Mouse (Mus musculus) adrenal gland, adult 18-20 months (tissue): ENCODE measurements around the gene A930004D18Rik. TPM values are rescaled to one million over a fixed set of nuclear protein-coding genes. Genes with fewer than 3 reads are reported as not detected.

ENCODE experiments used
- DNase-seq, 2 experiments: peaks; one replicate each; pipeline ENCODE4 v3.0.0; 2021 to 2022; ENCODE audit warnings: low spot score in 2 of 2
- total RNA-seq, 2 experiments: library from RNA; stranded (reverse); gene quantifications; 1 replicate in 1 of 2; 2 replicates in 1 of 2; pipeline ENCODE4 v1.2.3; 2021

A930004D18Rik gene
- total RNA-seq, 2 experiments from 2014 or later = 1.4 to 2.3 TPM

- DNase-seq = no peak
These were observed 2.2 kb upstream of the A930004D18Rik start for GRCm38 (mm10) chr2:18039566-18040290.

GRCm38 (mm10) chr2:18038895-18039371, 1.4 kb upstream of the A930004D18Rik start:
- DNase-seq = no peak

GRCm38 (mm10) chr2:18038141-18038752, 710 bp upstream of the A930004D18Rik start:
- no peak for DNase-seq

GRCm38 (mm10) chr2:18034371-18035250, 2.9 kb downstream of the A930004D18Rik start:
- DNase-seq = no peak

- DNase-seq = no peak
These were observed 4.1 kb downstream of the A930004D18Rik start for GRCm38 (mm10) chr2:18033166-18034108.

GRCm38 (mm10) chr2:18032538-18032895, 5.0 kb downstream of the A930004D18Rik start:
- DNase-seq = peak in 1 of 2 experiments; percentile 7

GRCm38 (mm10) chr2:18031831-18032537, 5.6 kb downstream of the A930004D18Rik start:
- peak; percentile 46 to 56 for DNase-seq

- DNase-seq = peak in 1 of 2 experiments; percentile 42
These were observed 6.2 kb downstream of the A930004D18Rik start for GRCm38 (mm10) chr2:18031271-18031821.

- DNase-seq = no peak
These were observed 7.0 kb downstream of the A930004D18Rik start for GRCm38 (mm10) chr2:18030581-18030980.

GRCm38 (mm10) chr2:18029656-18030055, 7.9 kb downstream of the A930004D18Rik start:
- no peak for DNase-seq

GRCm38 (mm10) chr2:18028140-18029021, 9.2 kb downstream of the A930004D18Rik start:
- peak; percentile 91 to 92 for DNase-seq

GRCm38 (mm10) chr2:18027448-18028139, 9.9 kb downstream of the A930004D18Rik start:
- peak; percentile 97 to 98 for DNase-seq

- peak; percentile 58 to 67 for DNase-seq
These were observed 11.2 kb downstream of the A930004D18Rik start for GRCm38 (mm10) chr2:18026116-18026947.

- DNase-seq = no peak
These were observed 11.8 kb downstream of the A930004D18Rik start for GRCm38 (mm10) chr2:18025781-18026115.

GRCm38 (mm10) chr2:18025116-18025515, 12.4 kb downstream of the A930004D18Rik start:
- DNase-seq = no peak

- no peak for DNase-seq
These were observed 14.7 kb downstream of the A930004D18Rik start for GRCm38 (mm10) chr2:18022886-18023285.

- DNase-seq = no peak
These were observed 18.4 kb downstream of the A930004D18Rik start for GRCm38 (mm10) chr2:18019122-18019521.
